Mouse (Mus musculus) midbrain, embryonic 11.5 days (tissue): ENCODE data around the gene Cyb5r1. TPM values are rescaled to one million over a fixed set of nuclear protein-coding genes. Genes with fewer than 3 reads are reported as not detected.

Source experiments
- ATAC-seq: fragments of 200-750 bp; cut with Nextera tagmentation; 2 replicates; pipeline ENCODE4 v1.8.0; 2017; ENCODE audit warnings: moderate TSS enrichment, moderate library complexity; ENCODE audit not compliant: low FRiP score
- DNase-seq: peaks from one replicate; pipeline ENCODE4 v3.0.0; 2015; ENCODE audit warnings: low spot score; ENCODE audit errors: missing footprints
- H3K27ac ChIP-seq: fragments of 300-500 bp; sonication (generic); 2 replicates; pipeline ENCODE4 v1.5.1; 2014; ENCODE audit warnings: low read depth, low read length
- H3K27me3 ChIP-seq: fragments of 300-500 bp; sonication (generic); 2 replicates; pipeline ENCODE4 v1.6.1; 2014; ENCODE audit warnings: mild to moderate bottlenecking, low read length, moderate library complexity, mixed read lengths; ENCODE audit not compliant: control insufficient read depth, insufficient read depth
- H3K36me3 ChIP-seq: fragments of 300-500 bp; sonication (generic); 2 replicates; pipeline ENCODE4 v1.6.1; 2014; ENCODE audit warnings: mild to moderate bottlenecking, low read length, moderate library complexity, mixed read lengths; ENCODE audit not compliant: control insufficient read depth, insufficient read depth
- H3K4me1 ChIP-seq: fragments of 300-500 bp; sonication (generic); 2 replicates; pipeline ENCODE4 v1.6.1; 2014; ENCODE audit warnings: low read length; ENCODE audit not compliant: control insufficient read depth, insufficient read depth
- H3K4me2 ChIP-seq: fragments of 300-500 bp; sonication (generic); 2 replicates; pipeline ENCODE4 v1.6.1; 2014; ENCODE audit warnings: mild to moderate bottlenecking, moderate library complexity
- H3K4me3 ChIP-seq: fragments of 300-500 bp; sonication (generic); 2 replicates; pipeline ENCODE4 v1.5.1; 2014; ENCODE audit warnings: low read depth, low read length
- H3K9ac ChIP-seq: fragments of 300-500 bp; sonication (generic); 2 replicates; pipeline ENCODE4 v1.6.1; 2014; ENCODE audit warnings: low read length
- H3K9me3 ChIP-seq: fragments of 300-500 bp; sonication (generic); 2 replicates; pipeline ENCODE4 v1.6.1; 2016; ENCODE audit warnings: low read length; ENCODE audit not compliant: control insufficient read depth
- WGBS: fragments of 180-500 bp; shearing (Covaris S2); extraction: QIAGEN DNeasy Blood & Tissue Kit; methylation state at CpG from one replicate; pipeline ENCODE4 v1.1.7; 2014; 5-methylcytosine and 5-hydroxymethylcytosine counted together
- polyA plus RNA-seq: library from polyadenylated mRNA; unstranded; fragments of >200 nt; fragmentation: Nextera tagmentation; extraction: Ambion mirVana; gene quantifications from 2 replicates; pipeline ENCODE4 v1.2.1, GENCODE M21; 2014

The Cyb5r1 gene
- polyA plus RNA-seq, 1 experiment from 2014 or later, result 17.5 TPM

- 34% methylated on average over 8 of the region's 8 CpGs for WGBS
- ATAC-seq (peak; percentile 33; the same call in 1 of the 2 replicates), DNase-seq (no peak)
- no peaks in the 10 kb centered on the region for H3K27me3 ChIP-seq
- peaks cover 4% of the 10 kb centered on the region; the same call in 1 of the 2 replicates for H3K36me3 ChIP-seq
- peaks cover 6% of the 10 kb centered on the region for H3K4me1 ChIP-seq
- H3K4me3 ChIP-seq, result peak overlapping the region; percentile 82
- no peak overlapping the region for H3K27ac ChIP-seq
- peak overlapping the region; percentile 76 for H3K9ac ChIP-seq
- H3K4me2 ChIP-seq, result peak overlapping the region; percentile 92
- no peaks in the 10 kb centered on the region for H3K9me3 ChIP-seq
Measured at GRCm38 (mm10) chr1:134406414-134406771, 1.0 kb downstream of the Cyb5r1 start.

- no peak for ATAC-seq
- Histone ChIP-seq H3K9ac (no peak overlapping the region), H3K9me3 (no peaks in the 10 kb centered on the region), H3K4me1 (peaks cover 6% of the 10 kb centered on the region), H3K27ac (no peak overlapping the region), H3K4me3 (no peak overlapping the region), H3K4me2 (no peak overlapping the region), H3K27me3 (no peaks in the 10 kb centered on the region), H3K36me3 (peaks cover 4% of the 10 kb centered on the region; the same call in 1 of the 2 replicates)
- WGBS, result 77% methylated on average over 8 of the region's 8 CpGs
- DNase-seq, result no peak
Measured at GRCm38 (mm10) chr1:134408080-134408479, 2.7 kb downstream of the Cyb5r1 start.

- peaks cover 14% of the 10 kb centered on the region for H3K4me1 ChIP-seq
- peaks cover 4% of the 10 kb centered on the region; the same call in 1 of the 2 replicates for H3K36me3 ChIP-seq
- 90% methylated on average over 9 of the region's 9 CpGs for WGBS
- DNase-seq, result no peak
- no peak overlapping the region for H3K9ac ChIP-seq
- no peak overlapping the region for H3K4me2 ChIP-seq
- no peaks in the 10 kb centered on the region for H3K9me3 ChIP-seq
- ATAC-seq, result no peak
- H3K27me3 ChIP-seq, result no peaks in the 10 kb centered on the region
- no peak overlapping the region for H3K4me3 ChIP-seq
- no peak overlapping the region for H3K27ac ChIP-seq
Measured at GRCm38 (mm10) chr1:134411706-134412629, 6.6 kb downstream of the Cyb5r1 start.

GRCm38 (mm10) chr1:134414038-134414437 lies 8.7 kb downstream of the Cyb5r1 start:
- Histone ChIP-seq H3K4me1 (peaks cover 15% of the 10 kb centered on the region), H3K9ac (no peak overlapping the region), H3K4me2 (no peak overlapping the region), H3K27me3 (no peaks in the 10 kb centered on the region), H3K36me3 (peaks cover 4% of the 10 kb centered on the region; the same call in 1 of the 2 replicates), H3K27ac (no peak overlapping the region), H3K9me3 (no peaks in the 10 kb centered on the region), H3K4me3 (no peak overlapping the region)
- ATAC-seq, result no peak
- DNase-seq, result no peak
- 44% methylated on average over 2 of the region's 2 CpGs for WGBS

GRCm38 (mm10) chr1:134414501-134415167 lies 9.3 kb downstream of the Cyb5r1 start:
- DNase-seq, result peak; percentile 85
- ATAC-seq, result peak; percentile 41
- Histone ChIP-seq H3K27me3 (no peaks in the 10 kb centered on the region), H3K36me3 (peaks cover 4% of the 10 kb centered on the region; the same call in 1 of the 2 replicates), H3K4me1 (peaks cover 16% of the 10 kb centered on the region), H3K9ac (peak overlapping the region; percentile 54), H3K4me3 (peak overlapping the region; percentile 93), H3K27ac (peak overlapping the region; percentile 63), H3K9me3 (no peaks in the 10 kb centered on the region), H3K4me2 (peak overlapping the region; percentile 40)
- WGBS, result 13% methylated on average over 11 of the region's 11 CpGs

GRCm38 (mm10) chr1:134415168-134415831 lies 9.9 kb downstream of the Cyb5r1 start, which contains the start of gene Adipor1:
Gene Adipor1, plus strand, starts transcription at chr1:134415378.
- Histone ChIP-seq H3K4me3 (peak within 1 kb of the TSS; percentile 93), H3K27me3 (no peaks in the 10 kb centered on the region), H3K4me2 (peak within 1 kb of the TSS; percentile 73), H3K27ac (peak within 1 kb of the TSS; percentile 80), H3K4me1 (peaks cover 16% of the 10 kb centered on the region), H3K36me3 (peaks cover 4% of the 10 kb centered on the region; the same call in 1 of the 2 replicates), H3K9me3 (no peaks in the 10 kb centered on the region), H3K9ac (peak within 1 kb of the TSS; percentile 85)
- under 1% methylated on average over 63 of the region's 77 CpGs for WGBS
- peak; percentile 99 for ATAC-seq
- DNase-seq, result peak; percentile 99

GRCm38 (mm10) chr1:134418414-134418975 lies 13.1 kb downstream of the Cyb5r1 start:
- no peak overlapping the region for H3K4me2 ChIP-seq
- H3K4me3 ChIP-seq, result no peak overlapping the region
- 86% methylated on average over 2 of the region's 2 CpGs for WGBS
- no peak overlapping the region for H3K9ac ChIP-seq
- peaks cover 16% of the 10 kb centered on the region for H3K4me1 ChIP-seq
- no peaks in the 10 kb centered on the region for H3K27me3 ChIP-seq
- no peak overlapping the region for H3K27ac ChIP-seq
- no peaks in the 10 kb centered on the region for H3K9me3 ChIP-seq
- DNase-seq, result peak; percentile 41
- no peaks in the 10 kb centered on the region for H3K36me3 ChIP-seq
- ATAC-seq, result no peak

- H3K27me3 ChIP-seq, result no peaks in the 10 kb centered on the region
- H3K4me3 ChIP-seq, result no peak overlapping the region
- no peak overlapping the region for H3K9ac ChIP-seq
- peaks cover 16% of the 10 kb centered on the region for H3K4me1 ChIP-seq
- H3K4me2 ChIP-seq, result no peak overlapping the region
- no peak for ATAC-seq
- H3K27ac ChIP-seq, result no peak overlapping the region
- DNase-seq, result no peak
- 70% methylated on average over 1 of the region's 1 CpGs for WGBS
- H3K36me3 ChIP-seq, result peaks cover 2% of the 10 kb centered on the region; the same call in 1 of the 2 replicates
- H3K9me3 ChIP-seq, result no peaks in the 10 kb centered on the region
Measured at GRCm38 (mm10) chr1:134419176-134419575, 13.8 kb downstream of the Cyb5r1 start.
